Mouse (Mus musculus) hindbrain, postnatal 0 days (tissue): ENCODE measurements at regions not wholly inside any gene's neighbourhood (a gene's known extent, or its start where the extent isn't known, plus 50 kb on each side); places are given as distances from the start of the nearest gene placed in this dataset.
A peak's percentile ranks its signal among the peaks of the same experiment; 100 is the strongest.

ENCODE experiments used
- ATAC-seq: fragments of 200-750 bp; cut with Nextera tagmentation; 2 replicates; pipeline ENCODE4 v1.8.0; 2017; ENCODE audit warnings: mild to moderate bottlenecking, moderate TSS enrichment, moderate library complexity
- DNase-seq: peaks from one replicate; pipeline ENCODE4 v3.0.0-alpha.2; 2015; ENCODE audit warnings: low spot score
- H3K27ac ChIP-seq: fragments of 300-500 bp; sonication (generic); 2 replicates; pipeline ENCODE4 v1.5.1; 2014; ENCODE audit warnings: mild to moderate bottlenecking
- H3K27me3 ChIP-seq: fragments of 300-500 bp; sonication (generic); 2 replicates; pipeline ENCODE4 v1.6.1; 2014; ENCODE audit warnings: low read length, mixed read lengths; ENCODE audit not compliant: insufficient read depth
- H3K36me3 ChIP-seq: fragments of 300-500 bp; sonication (generic); 2 replicates; pipeline ENCODE4 v1.6.1; 2014; ENCODE audit warnings: low read length, mixed read lengths; ENCODE audit not compliant: insufficient read depth
- H3K4me1 ChIP-seq: fragments of 300-500 bp; sonication (generic); 2 replicates; pipeline ENCODE4 v1.6.1; 2014; ENCODE audit warnings: antibody characterized with exemption, low read length, mixed read lengths; ENCODE audit not compliant: insufficient read depth
- H3K4me2 ChIP-seq: fragments of 300-500 bp; sonication (generic); 2 replicates; pipeline ENCODE4 v1.6.1; 2014; ENCODE audit warnings: low read depth, mild to moderate bottlenecking, low read length, moderate library complexity, mixed read lengths
- H3K4me3 ChIP-seq: fragments of 300-500 bp; sonication (generic); 2 replicates; pipeline ENCODE4 v1.5.1; 2014; ENCODE audit warnings: low read length
- H3K9ac ChIP-seq: fragments of 300-500 bp; sonication (generic); replicated peaks from 2 replicates; pipeline ENCODE4 v1.6.1; 2014; ENCODE audit warnings: mild to moderate bottlenecking, low read length, moderate library complexity, mixed read lengths
- H3K9me3 ChIP-seq: fragments of 300-500 bp; sonication (generic); 2 replicates; pipeline ENCODE4 v1.6.1; 2016; ENCODE audit warnings: low read length, mixed read lengths
- CTCF ChIP-seq: IDR thresholded peaks from 2 replicates; pipeline ENCODE4 v1.5.1; 2016; ENCODE audit warnings: antibody characterized with exemption, control low read depth, low read depth
- WGBS: fragments of 180-500 bp; shearing (Covaris S2); extraction: QIAGEN DNeasy Blood & Tissue Kit; methylation state at CpG from one replicate; pipeline ENCODE4 v1.1.7; 2014; 5-methylcytosine and 5-hydroxymethylcytosine counted together

DNA sequence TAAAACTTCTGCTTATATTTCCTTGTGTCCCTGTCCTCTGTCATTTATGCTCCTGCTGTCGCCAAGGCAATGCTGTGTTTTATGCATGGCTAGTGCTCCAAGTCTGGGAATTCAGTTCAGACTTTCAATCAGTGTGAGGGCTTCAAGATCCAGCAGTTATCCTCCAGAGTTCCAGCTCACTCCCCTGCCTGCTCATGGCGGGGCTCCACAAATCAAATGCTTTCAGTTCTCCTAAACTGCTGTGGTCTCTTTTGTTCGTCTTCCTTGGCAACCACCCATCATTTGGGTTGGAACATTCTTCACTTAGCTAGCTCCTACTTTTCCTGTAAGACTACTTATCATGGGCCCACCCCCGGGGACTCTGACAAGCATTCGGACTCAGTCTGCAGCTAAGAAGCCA is 120.0 kb downstream of the Csl start:
- WGBS, result 23% methylated on average over 5 of the region's 5 CpGs
- Histone ChIP-seq H3K27ac (peak overlapping the region; percentile 42; the same call in 1 of the 2 replicates), H3K4me2 (peak overlapping the region; percentile 39), H3K9ac (no peak overlapping the region), H3K4me1 (0 out of 2 replicates have a peak, but pooled peaks cover 5% of the 10 kb centered on the region), H3K27me3 (no peaks in the 10 kb centered on the region), H3K4me3 (no peak overlapping the region), H3K9me3 (no peaks in the 10 kb centered on the region), H3K36me3 (no peaks in the 10 kb centered on the region)
- ATAC-seq (peak; percentile 91), DNase-seq (peak; percentile 73)
- TF ChIP-seq CTCF, result no peak

DNA sequence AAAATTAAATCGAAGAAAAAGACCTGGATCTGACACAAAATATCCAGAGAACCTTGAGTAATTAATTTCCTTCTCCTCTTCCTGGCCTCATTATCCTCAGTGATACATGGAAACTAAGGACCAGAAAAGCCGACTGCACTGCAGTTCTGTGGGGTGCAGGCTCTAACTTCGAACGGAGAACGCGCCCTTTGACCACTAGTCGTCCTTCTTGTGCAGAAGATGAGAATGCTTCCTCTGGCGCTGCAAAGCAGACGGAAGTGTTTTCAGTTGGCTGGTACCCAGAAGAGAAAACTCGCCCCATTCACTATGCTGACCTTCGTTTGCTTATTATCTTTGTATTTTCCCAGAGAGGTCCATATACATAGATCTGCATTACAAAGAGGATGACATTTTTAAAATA is 117.7 kb downstream of the Csl start:
- 9% methylated on average over 11 of the region's 11 CpGs for WGBS
- TF ChIP-seq CTCF, result peak; percentile 86
- no peaks in the 10 kb centered on the region for H3K9me3 ChIP-seq
- H3K4me1 ChIP-seq, result 0 out of 2 replicates have a peak, but pooled peaks cover 5% of the 10 kb centered on the region
- H3K9ac ChIP-seq, result no peak overlapping the region
- H3K27me3 ChIP-seq, result no peaks in the 10 kb centered on the region
- H3K27ac ChIP-seq, result no peak overlapping the region
- no peak overlapping the region for H3K4me3 ChIP-seq
- ATAC-seq (peak; percentile 68), DNase-seq (peak; percentile 90)
- no peaks in the 10 kb centered on the region for H3K36me3 ChIP-seq
- H3K4me2 ChIP-seq, result 0 out of 2 replicates have a peak overlapping the region, but pooled peaks have one; percentile 23

DNA sequence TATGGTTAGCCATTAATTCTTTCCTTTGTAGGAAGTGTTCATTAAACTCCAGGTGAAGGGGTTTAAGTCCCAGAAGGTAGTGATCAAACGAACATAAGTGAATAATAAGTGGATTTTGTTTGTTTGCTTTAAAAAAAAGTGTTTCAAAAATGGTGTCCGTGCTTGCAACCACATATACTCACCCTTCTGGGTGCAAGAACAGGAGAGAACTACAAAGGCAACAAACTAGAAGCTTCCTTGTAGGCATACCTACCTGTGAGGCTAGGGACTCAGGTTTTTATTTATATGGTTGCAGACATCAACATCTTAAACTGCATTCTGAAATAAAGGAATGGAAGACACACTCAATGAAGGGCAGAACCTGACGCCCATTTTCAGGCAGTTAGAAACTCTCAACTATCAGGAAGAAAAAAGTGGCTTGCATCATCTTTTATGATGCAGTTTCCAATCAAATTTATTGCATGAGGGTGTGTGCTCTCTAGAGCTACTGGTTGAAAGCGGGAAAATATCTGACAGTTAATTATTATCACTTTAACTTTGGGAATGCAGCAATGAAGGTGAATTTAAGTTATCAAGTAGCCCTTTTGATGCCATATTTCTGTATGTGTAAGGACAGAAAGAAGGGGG is 117.1 kb downstream of the Csl start:
- H3K27me3 ChIP-seq, result no peaks in the 10 kb centered on the region
- no peak overlapping the region for H3K27ac ChIP-seq
- DNase-seq (no peak), ATAC-seq (no peak)
- no peaks in the 10 kb centered on the region for H3K9me3 ChIP-seq
- no peak overlapping the region for H3K9ac ChIP-seq
- 0 out of 2 replicates have a peak overlapping the region, but pooled peaks have one; percentile 23 for H3K4me2 ChIP-seq
- H3K36me3 ChIP-seq, result no peaks in the 10 kb centered on the region
- H3K4me1 ChIP-seq, result 0 out of 2 replicates have a peak, but pooled peaks cover 5% of the 10 kb centered on the region
- H3K4me3 ChIP-seq, result no peak overlapping the region
- 70% methylated on average over 4 of the region's 4 CpGs for WGBS
- TF ChIP-seq CTCF, result no peak

DNA sequence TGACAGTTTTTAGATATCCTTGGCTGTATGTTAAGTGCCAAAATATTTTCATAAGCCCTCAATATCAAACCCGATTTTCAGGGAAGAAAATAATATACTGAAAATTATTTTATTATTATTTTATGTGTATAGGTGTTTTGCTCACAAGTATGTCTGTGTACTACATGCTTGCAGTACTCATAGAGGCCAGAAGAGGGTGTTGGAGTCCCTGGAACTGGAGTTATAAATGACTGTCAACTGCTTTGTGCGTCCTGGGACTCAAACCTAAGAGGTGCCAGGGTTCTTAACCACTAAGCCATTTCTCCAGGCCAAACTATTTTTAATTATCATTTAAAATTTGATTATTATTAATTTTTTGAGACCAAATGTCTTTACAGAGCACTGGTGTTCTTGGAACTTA is 114.5 kb downstream of the Csl start:
- Histone ChIP-seq H3K4me3 (no peak overlapping the region), H3K4me1 (no peaks in the 10 kb centered on the region), H3K4me2 (no peak overlapping the region), H3K36me3 (no peaks in the 10 kb centered on the region), H3K27me3 (no peaks in the 10 kb centered on the region), H3K9me3 (0 out of 2 replicates have a peak, but pooled peaks cover 1% of the 10 kb centered on the region), H3K9ac (no peak overlapping the region), H3K27ac (no peak overlapping the region)
- WGBS, result 50% methylated on average over 2 of the region's 2 CpGs
- ATAC-seq, result no peak
- TF ChIP-seq CTCF, result peak; percentile 64
- DNase-seq, result peak; percentile 48

DNA sequence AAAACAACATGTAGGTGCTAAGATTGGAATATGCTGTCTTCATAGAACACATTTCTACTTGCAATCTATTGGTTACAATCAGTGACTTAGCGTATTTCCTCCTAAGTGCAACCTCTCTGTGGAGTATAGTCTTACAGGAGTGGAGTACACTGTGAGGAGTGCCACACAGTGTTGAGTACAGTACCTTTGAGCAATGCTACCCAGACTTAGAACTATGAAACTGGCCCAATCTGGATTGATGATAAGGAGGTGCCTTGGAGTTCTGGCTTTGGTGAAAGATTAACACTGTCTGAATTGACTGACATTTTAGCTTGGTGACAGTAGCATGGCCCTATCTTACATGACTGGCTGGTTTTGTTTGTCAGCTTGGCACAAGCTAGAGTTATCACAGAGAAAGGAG is 107.4 kb downstream of the Csl start:
- Histone ChIP-seq H3K9me3 (0 out of 2 replicates have a peak, but pooled peaks cover 2% of the 10 kb centered on the region), H3K36me3 (no peaks in the 10 kb centered on the region), H3K27ac (no peak overlapping the region), H3K4me2 (no peak overlapping the region), H3K4me1 (no peaks in the 10 kb centered on the region), H3K9ac (no peak overlapping the region), H3K27me3 (no peaks in the 10 kb centered on the region), H3K4me3 (no peak overlapping the region)
- WGBS, result 96% methylated on average over 1 of the region's 1 CpGs
- DNase-seq (no peak), ATAC-seq (no peak)
- TF ChIP-seq CTCF, result no peak

DNA sequence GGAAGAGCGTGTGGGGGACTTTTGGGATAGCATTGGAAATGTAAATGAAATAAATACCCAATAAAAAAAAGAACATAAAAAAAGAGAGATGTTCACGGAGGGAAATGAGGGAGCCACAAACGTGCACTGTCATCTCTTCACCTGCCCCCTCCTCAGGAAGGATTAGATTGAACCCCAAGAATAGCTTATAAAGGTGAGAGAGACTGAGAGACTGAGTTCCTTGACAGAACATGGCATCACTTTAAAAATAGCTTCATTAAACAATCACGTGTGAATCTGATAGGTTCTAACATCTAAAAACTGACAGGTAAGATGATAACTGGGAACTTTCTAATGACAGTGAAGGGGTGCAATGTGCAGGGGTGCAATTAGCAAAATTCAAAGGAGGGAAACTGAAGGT is 105.2 kb downstream of the Csl start:
- no peak overlapping the region for H3K4me2 ChIP-seq
- no peak for TF ChIP-seq CTCF
- no peaks in the 10 kb centered on the region for H3K4me1 ChIP-seq
- no peaks in the 10 kb centered on the region for H3K36me3 ChIP-seq
- no peak overlapping the region for H3K9ac ChIP-seq
- no peaks in the 10 kb centered on the region for H3K27me3 ChIP-seq
- DNase-seq (no peak), ATAC-seq (no peak)
- 86% methylated on average over 4 of the region's 4 CpGs for WGBS
- no peak overlapping the region for H3K27ac ChIP-seq
- H3K4me3 ChIP-seq, result no peak overlapping the region
- 0 out of 2 replicates have a peak, but pooled peaks cover 2% of the 10 kb centered on the region for H3K9me3 ChIP-seq

DNA sequence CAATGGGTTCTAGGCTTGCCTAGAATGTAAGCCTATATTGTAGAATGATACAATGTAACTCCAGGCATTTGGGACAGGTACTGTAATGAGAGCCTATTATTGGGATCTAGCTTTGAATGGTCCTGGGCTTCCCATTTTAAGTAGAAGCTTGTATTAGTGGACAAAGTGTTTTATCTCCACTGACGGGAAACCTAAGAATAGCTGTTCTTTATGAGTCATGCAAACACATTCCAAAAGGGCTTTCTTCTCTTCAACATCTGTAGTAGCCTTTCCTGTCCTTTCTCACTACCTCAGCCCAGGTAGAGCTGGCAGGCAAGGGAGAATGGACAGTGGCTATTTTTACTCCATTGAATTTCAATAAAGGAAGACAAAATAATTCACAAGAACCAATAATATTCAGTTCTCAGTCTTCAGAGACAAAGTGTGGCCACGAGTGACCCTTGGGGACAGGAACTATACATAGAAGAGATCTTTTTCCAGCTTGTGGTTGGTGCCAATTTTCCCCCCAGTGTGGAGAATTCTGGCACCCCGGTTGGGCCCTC is 82.8 kb downstream of the Csl start:
- DNase-seq, result no peak
- Histone ChIP-seq H3K27ac (no peak overlapping the region), H3K4me1 (no peaks in the 10 kb centered on the region), H3K9ac (no peak overlapping the region), H3K27me3 (no peaks in the 10 kb centered on the region), H3K4me3 (no peak overlapping the region), H3K36me3 (no peaks in the 10 kb centered on the region), H3K9me3 (no peaks in the 10 kb centered on the region), H3K4me2 (no peak overlapping the region)
- ATAC-seq, result no peak
- TF ChIP-seq CTCF, result no peak
- 82% methylated on average over 3 of the region's 3 CpGs for WGBS
